Mouse (Mus musculus): Measurements from ENCODE around the gene Mlec.

GRCm38 (mm10) chr5:115124690-115125089 is 33.3 kb downstream of the Mlec start:
- TF ChIP-seq EP300 (IDR thresholded peaks at IDR 0.05; ENCODE audit: low read depth in 1 of 2, low read length in 2 of 2): no peak
- TF ChIP-seq MAFK (IDR thresholded peaks at IDR 0.05; ENCODE audit: borderline replicate concordance, low read depth, low read length): no peak
- TF ChIP-seq CTCF (IDR thresholded peaks at IDR 0.05 in 2 of 3, conservative IDR thresholded peaks at IDR 0.05 in 1 of 3; ENCODE audit: control insufficient read depth in 1 of 3, insufficient read depth in 1 of 3, low read depth in 2 of 3, low read length in 3 of 3, poor library complexity in 1 of 3, severe bottlenecking in 1 of 3): no peak
- TF ChIP-seq RAD21 (IDR thresholded peaks at IDR 0.05; ENCODE audit: low read depth, low read length): no peak
- no peak for TF ChIP-seq POLR2A (IDR thresholded peaks at IDR 0.05; ENCODE audit: control insufficient read depth in 1 of 2, insufficient read depth in 1 of 2, low read depth in 1 of 2, low read length in 2 of 2, poor library complexity in 1 of 2)
- no peak for TF ChIP-seq USF2 (IDR thresholded peaks at IDR 0.05; ENCODE audit: borderline replicate concordance in 1 of 2, insufficient read depth in 1 of 2, low read depth in 1 of 2, low read length in 2 of 2)
- no peak for TF ChIP-seq GATA1 (IDR thresholded peaks at IDR 0.05; ENCODE audit: low read depth, low read length)
- TF ChIP-seq SIN3A (IDR thresholded peaks at IDR 0.05; ENCODE audit: low read length): no peak
- no peak for TF ChIP-seq HCFC1 (IDR thresholded peaks at IDR 0.05; ENCODE audit: low read depth, low read length)
- no peak for TF ChIP-seq POLR2AphosphoS2 (IDR thresholded peaks at IDR 0.05; ENCODE audit: low read length)
